21 mouse cellular contexts compared by ENCODE assay signal in genomic region chr5:15588291-15588690, GRCm38 (mm10). TPM values are rescaled to one million over a fixed set of nuclear protein-coding genes. Genes with fewer than 3 reads are reported as not detected.
DNase-seq lines count a peak whose midpoint lies in the region; ATAC-seq and TF ChIP-seq lines count a peak whose summit lies in the region.
"Not testable (repeated sequence)": the region's sequence is repeated elsewhere in the genome, so short reads cannot be mapped to it uniquely, and the experiment has no call there.
"Had no signal": no experiment of that assay in that cellular context is flagged by ENCODE, and none has a peak within 500 bp of the region (broad histone marks: within the 10 kb centered on the region; RNA-seq: fewer than 3 reads in every experiment).

No protein-coding gene starts in this region.

- H3K4me2 ChIP-seq in CH12.LX (ENCODE audit: insufficient read depth, low read depth, poor library complexity, severe bottlenecking); limb, embryonic 14.5 days (replicated peaks; ENCODE audit: low read depth, low read length, severe bottlenecking); midbrain, embryonic 11.5 days: not testable (repeated sequence)

- peak; percentile 56 for TF ChIP-seq RAD21 in CH12.LX (IDR thresholded peaks at IDR 0.05; ENCODE audit: low read depth, low read length)

- not testable (repeated sequence) for H3K27me3 ChIP-seq in CH12.LX (replicated peaks); heart, adult 2 months (ENCODE audit: control insufficient read depth, insufficient read depth, low read length); limb, embryonic 14.5 days (ENCODE audit: control insufficient read depth, insufficient read depth, low read length); midbrain, embryonic 11.5 days (ENCODE audit: control insufficient read depth, insufficient read depth, low read length)

- not testable (repeated sequence) for TF ChIP-seq EP300 in CH12.LX (IDR thresholded peaks at IDR 0.05; ENCODE audit: low read length); heart, adult 2 months (IDR thresholded peaks at IDR 0.05; ENCODE audit: insufficient read depth, low read depth, low read length)

- H3K9me3 ChIP-seq in CH12.LX (replicated peaks; ENCODE audit: low read length); limb, embryonic 14.5 days (ENCODE audit: control insufficient read depth, low read length); midbrain, embryonic 11.5 days (ENCODE audit: control insufficient read depth, low read length): not testable (repeated sequence)

- not testable (repeated sequence) for H3K27ac ChIP-seq in CH12.LX (ENCODE audit: insufficient read depth, low read depth); heart, adult 2 months; limb, embryonic 14.5 days (replicated peaks; ENCODE audit: low read depth, low read length); midbrain, embryonic 11.5 days (ENCODE audit: low read depth, low read length)

- peak; percentile 67 for DNase-seq in CH12.LX (ENCODE audit: extremely low read depth)
- DNase-seq in R1 (ENCODE audit: low read depth, low spot score): peak; percentile 41
- DNase-seq in embryo, embryonic 10 days (ENCODE audit: low spot score): peak; percentile 39
- DNase-seq in heart, adult 2 months: not testable (repeated sequence)
- peak; percentile 22 for DNase-seq in kidney, adult 9 months
- DNase-seq in limb, embryonic 14.5 days (ENCODE audit: low spot score): peak; percentile 73
- peak; percentile 77 for DNase-seq in midbrain, embryonic 11.5 days (ENCODE audit: low spot score, missing footprints)
- DNase-seq in right cerebral cortex, postnatal 14 days: peak; percentile 5

- WGBS in heart, adult 2 months: 26% methylated on average over 6 of the region's 6 CpGs
- 32% methylated on average over 6 of the region's 6 CpGs for WGBS in limb, embryonic 14.5 days
- 31% methylated on average over 6 of the region's 6 CpGs for WGBS in midbrain, embryonic 11.5 days

- intact Hi-C loops in heart, adult 2 months (cut with DNase I): not testable (repeated sequence)

- in situ Hi-C loops in CH12.LX (cut with MboI; ENCODE audit: low pct_ligation_motif_present, low pct_unique_long_range_greater_than_20kb, low sequenced_read_pairs): not testable (repeated sequence)

- H3K79me2 ChIP-seq in CH12.LX (replicated peaks; ENCODE audit: control insufficient read depth, extremely low read depth, insufficient read depth, poor library complexity, severe bottlenecking); heart, adult 2 months (replicated peaks; ENCODE audit: control insufficient read depth, insufficient read depth, low read length): not testable (repeated sequence)

- not testable (repeated sequence) for H3K4me3 ChIP-seq in CH12.LX (replicated peaks in 1 of 3; ENCODE audit: low read depth in 2 of 3, low read length in 2 of 3, poor library complexity in 1 of 3); heart, adult 2 months; limb, embryonic 14.5 days (replicated peaks; ENCODE audit: low read length); midbrain, embryonic 11.5 days (ENCODE audit: low read depth, low read length)

- TF ChIP-seq POLR2A in CH12.LX (IDR thresholded peaks at IDR 0.05; ENCODE audit: low read depth, low read length); heart, adult 2 months (IDR thresholded peaks at IDR 0.05; ENCODE audit: insufficient read depth, low read depth, low read length); limb, embryonic 14.5 days (IDR thresholded peaks at IDR 0.05; ENCODE audit: borderline replicate concordance, extremely low read depth, insufficient read depth, insufficient read length): not testable (repeated sequence)

- not testable (repeated sequence) for ATAC-seq in limb, embryonic 14.5 days (ENCODE audit: low FRiP score, low read depth); midbrain, embryonic 11.5 days (ENCODE audit: low FRiP score)

- TF ChIP-seq CTCF in CH12.LX (conservative IDR thresholded peaks at IDR 0.05 in 1 of 2, IDR thresholded peaks at IDR 0.05 in 1 of 2; ENCODE audit: low read depth in 2 of 2, low read length in 2 of 2): peak; percentile 21 to 63; a peak in 3 of 4 replicates
- TF ChIP-seq CTCF in heart, adult 2 months (IDR thresholded peaks at IDR 0.05): peak; percentile 65

- H3K9ac ChIP-seq in CH12.LX (ENCODE audit: insufficient read depth, low read depth); heart, adult 2 months (ENCODE audit: low read depth, low read length); limb, embryonic 14.5 days (ENCODE audit: low read depth, low read length, severe bottlenecking); midbrain, embryonic 11.5 days (ENCODE audit: low read length): not testable (repeated sequence)

- not testable (repeated sequence) for H3K4me1 ChIP-seq in CH12.LX (ENCODE audit: control insufficient read depth in 1 of 2, insufficient read depth in 2 of 2); heart, adult 2 months (ENCODE audit: control insufficient read depth, insufficient read depth, low read length); limb, embryonic 14.5 days (ENCODE audit: control insufficient read depth, insufficient read depth, low read length); midbrain, embryonic 11.5 days (ENCODE audit: control insufficient read depth, insufficient read depth, low read length)

- dilution Hi-C loops in CH12.LX (cut with MboI; ENCODE audit: extremely low pct_ligation_motif_present, extremely low pct_unique_long_range_greater_than_20kb, low sequenced_read_pairs): not testable (repeated sequence)

- H3K36me3 ChIP-seq in CH12.LX (replicated peaks in 1 of 2; ENCODE audit: control insufficient read depth in 1 of 2, insufficient read depth in 1 of 2, low read length in 1 of 2); heart, adult 2 months (ENCODE audit: control insufficient read depth, insufficient read depth, low read length); limb, embryonic 14.5 days (ENCODE audit: control insufficient read depth, insufficient read depth, low read length); midbrain, embryonic 11.5 days (ENCODE audit: control insufficient read depth, insufficient read depth, low read length): not testable (repeated sequence)

TF ChIP-seq in CH12.LX, 34 proteins besides CTCF, POLR2A, EP300 and RAD21:
- TF ChIP-seq ZNF384 (IDR thresholded peaks at IDR 0.05; ENCODE audit: low read depth, low read length) (peak; percentile 88), SMC3 (IDR thresholded peaks at IDR 0.05; ENCODE audit: low read depth, low read length) (peak; percentile 55)
TF ChIP-seq in CH12.LX: peak in this region for 2; not testable (repeated sequence) for 32.

RNA-seq across cellular contexts. Expression of gene Gm21083, which starts 11.2 kb away (rescaled TPM):
- total RNA-seq in CH12.LX (2012; rRNA removed): not detected in 2 replicates
- total RNA-seq in CH12.LX (2014; rRNA removed): not detected in 2 replicates
- not detected in 2 replicates for polyA plus RNA-seq in CH12.LX (2012; ENCODE audit: insufficient read length, low read depth)
- not detected for total RNA-seq in heart, adult 2 months (2021)
- 0.23 TPM in 1 of 2 replicates, not detected in the other for polyA plus RNA-seq in heart, adult 2 months (2012; rRNA removed)
- 0.15 TPM in 1 of 2 replicates, not detected in the other for polyA plus RNA-seq in limb, embryonic 14.5 days (2012; rRNA removed)
- polyA plus RNA-seq in limb, embryonic 14.5 days (2014; fragmentation: Nextera tagmentation; extraction: Ambion mirVana): not detected in 2 replicates
- not detected in 2 replicates for polyA plus RNA-seq in midbrain, embryonic 11.5 days (2014; fragmentation: Nextera tagmentation; extraction: Ambion mirVana)
- total RNA-seq: left cerebral cortex, postnatal 36 days; megakaryocyte progenitor cell, adult 5-6 weeks; monocyte, adult 5-6 weeks had no signal
- polyA plus RNA-seq: activated CD4-positive, CD25-positive, alpha-beta regulatory T cell, adult 4 months; CD4-positive, CD25-positive, alpha-beta regulatory T cell, adult 4 months; cerebellum, adult 2 months; embryonic facial prominence, embryonic 10.5 days; gonadal fat pad, adult 2 months; hindbrain, embryonic 16.5 days; kidney, embryonic 14.5 days; liver, embryonic 16.5 days; neural tube, embryonic 15.5 days had no signal

RNA-seq across cellular contexts. Expression of gene Speer4d, which starts 30.6 kb away (rescaled TPM):
- total RNA-seq in CH12.LX (2012; rRNA removed): not detected in 2 replicates
- total RNA-seq in CH12.LX (2014; rRNA removed): not detected in 2 replicates
- polyA plus RNA-seq in CH12.LX (2012; ENCODE audit: insufficient read length, low read depth): not detected in 2 replicates
- not detected for total RNA-seq in heart, adult 2 months (2021)
- not detected in 2 replicates for polyA plus RNA-seq in heart, adult 2 months (2012; rRNA removed)
- polyA plus RNA-seq in limb, embryonic 14.5 days (2012; rRNA removed): not detected in 2 replicates
- not detected in 2 replicates for polyA plus RNA-seq in limb, embryonic 14.5 days (2014; fragmentation: Nextera tagmentation; extraction: Ambion mirVana)
- polyA plus RNA-seq in midbrain, embryonic 11.5 days (2014; fragmentation: Nextera tagmentation; extraction: Ambion mirVana): not detected in 2 replicates
- total RNA-seq: left cerebral cortex, postnatal 36 days; megakaryocyte progenitor cell, adult 5-6 weeks; monocyte, adult 5-6 weeks had no signal
- polyA plus RNA-seq: activated CD4-positive, CD25-positive, alpha-beta regulatory T cell, adult 4 months; CD4-positive, CD25-positive, alpha-beta regulatory T cell, adult 4 months; embryonic facial prominence, embryonic 10.5 days; gonadal fat pad, adult 2 months; heart, embryonic 15.5 days; hindbrain, embryonic 16.5 days; kidney, embryonic 14.5 days; liver, embryonic 16.5 days; neural tube, embryonic 15.5 days had no signal

RNA-seq across cellular contexts. Expression of gene Gm21190, which starts 59.3 kb away (rescaled TPM):
- total RNA-seq in CH12.LX (2012; rRNA removed) (not detected in 2 replicates), CH12.LX (2014; rRNA removed) (not detected in 2 replicates)
- polyA plus RNA-seq in CH12.LX (2012; ENCODE audit: insufficient read length, low read depth): not detected in 2 replicates
- not detected for total RNA-seq in heart, adult 2 months (2021)
- polyA plus RNA-seq in heart, adult 2 months (2012; rRNA removed): not detected in 2 replicates
- polyA plus RNA-seq in limb, embryonic 14.5 days (2012; rRNA removed): not detected in 2 replicates
- polyA plus RNA-seq in limb, embryonic 14.5 days (2014; fragmentation: Nextera tagmentation; extraction: Ambion mirVana): not detected in 2 replicates
- polyA plus RNA-seq in midbrain, embryonic 11.5 days (2014; fragmentation: Nextera tagmentation; extraction: Ambion mirVana): not detected in 2 replicates
- total RNA-seq: left cerebral cortex, postnatal 36 days; megakaryocyte progenitor cell, adult 5-6 weeks; monocyte, adult 5-6 weeks had no signal
- polyA plus RNA-seq: activated CD4-positive, CD25-positive, alpha-beta regulatory T cell, adult 4 months; CD4-positive, CD25-positive, alpha-beta regulatory T cell, adult 4 months; cerebellum, adult 2 months; embryonic facial prominence, embryonic 10.5 days; gonadal fat pad, adult 2 months; heart, embryonic 15.5 days; hindbrain, embryonic 16.5 days; kidney, embryonic 14.5 days; liver, embryonic 16.5 days; neural tube, embryonic 15.5 days had no signal
